Mouse (Mus musculus) liver, adult (tissue): ENCODE data around the gene Strada.

Experiments
- GATA4 ChIP-seq: IDR thresholded peaks from 2 replicates; pipeline ENCODE4 v1.6.1; 2014; ENCODE audit warnings: mild to moderate bottlenecking, low read length; ENCODE audit not compliant: insufficient replicate concordance

Strada gene

GRCm38 (mm10) chr11:106202123-106202465 is at the start of gene Strada:
TSS of gene Strada (minus strand) at chr11:106202168.
- no peak for TF ChIP-seq GATA4

- TF ChIP-seq GATA4 = no peak
Measured at GRCm38 (mm10) chr11:106249326-106249725, 47.4 kb upstream of the Strada start.

GRCm38 (mm10) chr11:106246834-106247233 is 44.9 kb upstream of the Strada start:
- no peak for TF ChIP-seq GATA4

DNA sequence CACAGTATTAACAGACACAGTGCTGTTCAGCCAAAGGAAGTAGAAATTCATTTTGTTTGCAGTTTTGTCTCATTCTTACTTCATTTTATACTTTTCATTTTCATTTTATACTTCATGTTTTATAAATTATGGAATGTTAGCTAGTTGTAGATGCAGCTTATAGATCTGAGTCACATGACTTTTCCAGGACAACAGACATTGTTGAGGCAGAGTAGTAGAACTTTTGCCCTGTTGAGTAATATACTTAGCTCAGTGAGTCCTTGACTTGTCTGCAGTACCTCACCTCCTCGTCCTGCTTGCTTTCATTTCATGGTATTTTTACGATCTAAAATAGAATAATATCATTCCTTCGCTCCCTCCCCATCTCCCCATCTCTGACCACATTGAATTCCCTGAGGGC is 18.6 kb upstream of the Strada start:
- no peak for TF ChIP-seq GATA4

DNA sequence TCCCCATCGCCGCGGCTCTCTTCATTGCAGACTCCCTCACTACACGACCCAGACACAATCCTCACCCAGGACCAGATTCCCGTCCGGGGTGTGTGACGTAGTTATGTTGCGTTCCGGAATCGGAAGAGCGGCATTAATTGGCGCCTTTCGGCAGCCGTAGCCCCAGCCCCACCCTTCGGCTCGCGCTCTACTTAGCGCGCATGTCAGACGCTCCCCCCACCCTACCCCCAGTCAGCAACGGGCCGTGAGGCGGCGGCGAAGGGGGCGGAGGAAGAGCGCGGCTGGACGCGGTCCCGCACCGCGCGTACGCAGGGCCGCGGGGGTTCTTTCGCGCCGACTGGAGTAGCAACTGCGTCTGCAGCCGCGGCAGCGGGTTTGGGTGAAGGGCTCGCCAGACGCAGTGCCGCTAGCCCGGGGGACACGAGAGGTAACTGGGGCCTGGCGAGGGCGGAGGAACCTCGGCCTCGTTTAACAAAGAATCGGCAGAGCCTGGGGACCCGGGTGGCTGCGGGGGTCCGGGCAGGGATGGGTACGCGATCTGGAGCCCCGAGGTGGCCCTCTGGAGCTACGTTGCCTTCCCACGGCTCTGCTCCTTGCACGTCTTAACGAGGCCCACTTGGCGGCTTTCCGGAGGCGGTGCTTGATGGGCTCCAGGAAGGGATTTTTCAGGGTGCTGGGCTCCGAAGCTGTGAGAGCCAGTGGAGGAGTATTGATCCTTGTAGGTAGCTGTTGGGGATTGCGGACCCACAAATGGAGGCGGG is 14.9 kb upstream of the Strada start, which contains the start of gene Ddx42:
TSS of gene Ddx42 (plus strand) at position 197 of the 761 bp plus-strand sequence.
- no peak for TF ChIP-seq GATA4

- TF ChIP-seq GATA4 = no peak
Measured at GRCm38 (mm10) chr11:106215927-106216729, 14.2 kb upstream of the Strada start, which contains the start of gene Ccdc47. TSS of gene Ccdc47 (minus strand) at chr11:106216344.

DNA sequence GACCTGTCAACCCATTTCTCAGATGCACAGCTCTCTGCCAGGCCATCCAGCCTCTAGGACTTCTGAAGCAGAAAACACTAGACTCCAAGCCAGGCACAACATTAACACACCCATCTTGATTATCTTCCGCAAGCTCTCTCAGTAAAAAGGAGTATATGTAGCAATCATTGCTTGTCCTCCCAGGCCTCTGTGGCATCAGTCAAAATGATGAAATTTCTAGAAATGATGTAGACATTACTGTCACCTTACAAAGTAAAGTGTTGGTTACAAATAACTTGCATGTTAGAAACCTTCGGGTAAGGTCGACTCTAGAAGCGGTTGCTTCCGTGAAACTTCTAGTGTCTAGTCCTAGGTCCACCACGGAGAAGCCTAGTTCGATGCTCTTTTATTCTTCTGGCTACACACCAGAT is 13.5 kb upstream of the Strada start:
- TF ChIP-seq GATA4 = no peak

GRCm38 (mm10) chr11:106214856-106215255 is 12.9 kb upstream of the Strada start:
- TF ChIP-seq GATA4 = no peak

DNA sequence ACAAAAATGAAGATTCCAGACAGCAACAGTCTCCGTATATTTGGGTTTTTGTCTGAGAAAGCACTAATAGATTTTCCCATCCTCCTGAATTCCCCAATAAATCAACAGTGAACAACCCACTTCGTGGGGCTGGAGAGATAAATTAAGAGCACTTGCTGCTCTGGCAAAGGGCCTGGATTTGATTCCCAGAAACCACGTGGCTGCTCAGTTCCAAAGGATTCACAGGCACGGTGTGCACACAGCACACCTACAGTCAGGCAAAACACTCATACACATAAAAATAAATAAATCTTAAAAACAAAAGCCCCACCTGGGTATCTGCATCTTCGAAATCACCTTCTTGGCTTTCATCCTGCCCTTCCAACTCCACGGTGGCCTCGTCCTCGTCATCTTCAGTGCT is 10.8 kb upstream of the Strada start:
- no peak for TF ChIP-seq GATA4

DNA sequence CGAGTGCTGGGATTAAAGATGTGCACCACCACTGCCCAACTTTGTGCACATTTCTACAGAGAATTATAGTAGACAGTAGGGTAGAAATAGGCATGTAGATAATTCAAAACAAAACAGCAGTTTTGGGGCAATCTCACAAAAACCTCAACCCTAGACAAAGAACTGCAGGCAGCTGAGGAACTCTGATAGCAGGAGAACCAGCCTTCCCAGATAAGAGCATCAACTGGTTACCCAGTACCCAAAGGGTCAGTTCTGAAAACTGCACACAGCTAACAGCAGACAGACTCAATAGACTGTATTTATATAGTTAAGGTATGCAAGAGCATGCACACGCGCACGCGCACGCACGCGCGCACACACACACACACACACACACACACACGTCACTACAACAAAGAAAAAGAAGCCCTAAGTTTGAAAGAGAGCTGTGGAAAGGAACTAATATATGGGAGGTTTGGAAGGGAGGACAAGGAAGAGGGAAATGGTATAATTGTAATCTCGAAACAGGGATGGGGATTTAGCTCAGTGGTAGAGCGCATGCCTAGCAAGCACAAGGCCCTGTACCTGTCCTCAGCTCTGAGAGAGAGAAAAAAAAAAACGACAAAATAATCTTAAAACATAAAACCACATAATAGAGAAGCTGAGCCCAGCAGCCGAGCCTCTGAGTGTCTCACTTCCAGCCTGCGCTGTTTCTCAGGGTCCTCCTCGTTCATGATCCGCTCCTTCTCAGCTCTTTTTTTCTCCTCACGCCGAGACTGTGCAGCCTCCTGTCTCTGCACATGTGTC is 438 bp downstream of the Strada start:
- no peak for TF ChIP-seq GATA4

DNA sequence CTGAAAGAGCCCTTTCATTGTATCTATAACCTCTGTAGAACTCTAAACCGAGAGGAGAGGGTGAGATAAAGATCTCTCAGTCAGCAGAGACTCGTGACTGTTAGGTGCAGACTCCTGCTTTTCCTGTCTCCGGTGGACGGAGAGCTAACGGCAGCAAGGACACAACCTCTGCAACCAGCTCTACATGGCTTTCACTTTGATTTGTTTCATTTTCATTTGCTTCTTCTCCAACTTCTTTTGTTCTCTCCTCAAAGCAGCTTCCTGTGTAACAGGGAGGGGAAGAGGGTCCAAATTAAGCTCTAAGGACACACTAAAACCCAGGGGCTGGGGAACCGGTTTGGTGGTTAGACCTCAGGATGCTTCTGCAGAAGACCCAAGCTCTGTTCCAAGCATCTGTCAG is 1.2 kb downstream of the Strada start:
- TF ChIP-seq GATA4 = no peak

DNA sequence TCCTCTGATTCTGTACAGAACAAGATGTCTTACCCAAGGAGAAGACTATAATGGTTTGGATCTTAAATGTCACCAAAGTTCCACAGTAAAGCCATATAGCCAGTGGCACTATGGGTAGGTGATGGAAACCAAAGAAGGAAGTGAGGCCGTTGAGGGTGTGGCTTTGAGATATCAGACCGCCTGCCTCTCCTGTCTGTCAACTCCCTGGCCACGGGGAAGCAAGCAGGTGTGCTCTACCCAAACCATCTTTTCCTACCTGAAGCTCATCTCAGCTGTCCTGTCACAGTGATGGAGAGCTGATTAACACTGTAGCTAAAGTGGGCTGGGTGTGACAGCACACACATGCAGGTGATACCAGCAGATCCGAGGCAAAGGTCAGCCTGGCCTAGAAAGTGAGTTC is 3.7 kb downstream of the Strada start:
- no peak for TF ChIP-seq GATA4

DNA sequence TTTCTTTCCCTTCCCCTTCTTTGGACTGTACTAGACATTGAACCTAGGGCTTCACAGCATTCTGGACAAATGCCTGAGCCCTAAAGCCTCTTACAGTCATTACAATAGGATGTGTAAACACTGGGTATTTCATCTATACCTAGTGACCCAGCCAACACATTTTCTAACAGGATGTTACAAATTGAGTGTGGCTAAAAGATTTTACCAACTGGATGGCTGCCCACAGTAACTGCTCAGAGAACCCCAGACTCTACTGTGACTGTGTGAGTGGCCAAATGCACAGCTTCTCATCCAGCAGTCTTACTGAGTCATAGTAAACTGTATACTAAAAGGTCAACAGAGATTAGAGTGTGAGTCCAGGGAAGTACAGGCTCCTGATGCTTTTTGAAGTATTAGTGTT is 6.6 kb downstream of the Strada start:
- TF ChIP-seq GATA4 = no peak

- TF ChIP-seq GATA4 = no peak
Measured at GRCm38 (mm10) chr11:106194891-106195290, 7.1 kb downstream of the Strada start.

DNA sequence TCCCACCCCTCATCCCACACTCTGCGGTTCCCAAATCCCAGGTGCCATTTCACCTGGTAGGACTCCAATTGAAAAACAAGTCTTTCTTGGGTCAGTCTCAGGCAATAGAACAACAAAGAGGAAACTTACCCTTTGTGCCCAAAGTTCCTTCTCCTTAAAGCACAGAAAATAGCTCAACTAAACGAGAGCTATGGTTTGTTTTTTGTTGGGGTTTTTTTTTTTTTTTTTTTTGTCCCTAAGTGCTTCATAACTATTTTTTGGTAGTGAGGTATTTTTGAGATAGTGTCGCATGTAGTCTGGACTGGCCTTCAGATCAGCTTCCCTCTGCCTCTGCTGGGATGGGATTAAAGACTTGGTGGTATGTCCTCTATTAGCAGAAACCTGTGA is 7.8 kb downstream of the Strada start:
- no peak for TF ChIP-seq GATA4
